Mouse (Mus musculus) MEL-GATA-1-ER (cell line): Measurements from ENCODE around the gene Pxk.
A peak's percentile ranks its signal among the peaks of the same experiment; 100 is the strongest.

ENCODE experiments used
- DNase-seq: peaks from one replicate; pipeline ENCODE4 v3.0.0-alpha.2; 2012; ENCODE audit warnings: low read depth; ENCODE audit errors: extremely low read depth

Pxk gene

GRCm38 (mm10) chr14:8192727-8193126, 94.7 kb downstream of the Pxk start:
- no peak for DNase-seq

GRCm38 (mm10) chr14:8200769-8201168, 102.8 kb downstream of the Pxk start:
- DNase-seq: no peak

DNA sequence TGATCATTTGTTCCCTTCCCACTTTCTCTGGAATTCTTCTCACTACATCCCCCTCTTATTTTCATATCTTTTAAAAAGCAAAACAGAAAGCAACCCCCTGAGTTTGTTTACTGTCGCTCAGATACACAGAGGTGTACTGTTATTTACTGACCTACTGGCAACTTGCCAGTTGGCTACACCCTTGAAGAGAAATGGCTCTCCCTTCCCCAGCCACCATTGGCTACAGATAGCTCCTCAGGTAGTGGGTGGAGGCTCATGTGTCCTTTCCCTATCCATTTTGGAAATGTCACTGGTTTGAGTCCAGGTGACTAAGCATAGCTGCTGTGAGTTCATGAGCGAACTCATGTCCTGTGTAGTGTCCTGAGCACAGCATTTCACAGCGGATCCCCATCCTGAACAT, 103.7 kb downstream of the Pxk start:
- no peak for DNase-seq

DNA sequence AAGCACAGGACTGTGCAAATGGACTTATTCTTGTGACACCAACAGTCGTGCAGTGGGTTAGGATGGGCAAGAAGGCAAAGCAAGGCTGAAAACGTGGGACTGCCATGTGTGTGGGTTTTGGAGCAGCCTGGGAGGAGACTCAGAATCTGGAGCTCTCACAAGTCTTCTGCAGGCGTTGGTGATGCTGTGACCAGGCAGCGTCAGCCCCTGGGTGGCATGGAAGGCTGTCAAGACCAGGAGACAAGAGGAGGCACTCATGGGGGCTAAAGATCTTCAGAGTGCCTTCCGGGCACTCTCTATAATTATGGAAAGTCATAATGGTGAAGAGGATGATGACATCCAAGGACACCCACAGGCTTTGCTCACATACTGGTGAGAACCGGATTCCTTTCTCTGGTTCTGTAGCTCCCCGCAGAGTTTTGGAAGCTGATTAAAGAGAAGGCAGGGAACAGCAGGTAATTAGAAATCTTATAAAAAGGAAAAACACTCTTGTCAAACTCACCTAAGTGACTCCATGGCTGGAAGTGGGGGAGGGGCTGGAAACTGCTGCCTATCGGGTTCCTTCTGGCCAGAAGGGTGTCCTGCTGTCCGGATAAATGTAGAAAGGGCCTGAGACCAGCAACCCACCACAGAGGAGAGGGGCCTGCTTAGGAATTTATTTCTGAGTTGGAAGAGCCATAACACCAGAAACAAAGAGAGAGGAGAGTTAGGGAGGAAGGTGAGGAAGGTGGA, 108.3 kb downstream of the Pxk start:
- DNase-seq: no peak

GRCm38 (mm10) chr14:8207105-8207504, 109.1 kb downstream of the Pxk start:
- no peak for DNase-seq

DNA sequence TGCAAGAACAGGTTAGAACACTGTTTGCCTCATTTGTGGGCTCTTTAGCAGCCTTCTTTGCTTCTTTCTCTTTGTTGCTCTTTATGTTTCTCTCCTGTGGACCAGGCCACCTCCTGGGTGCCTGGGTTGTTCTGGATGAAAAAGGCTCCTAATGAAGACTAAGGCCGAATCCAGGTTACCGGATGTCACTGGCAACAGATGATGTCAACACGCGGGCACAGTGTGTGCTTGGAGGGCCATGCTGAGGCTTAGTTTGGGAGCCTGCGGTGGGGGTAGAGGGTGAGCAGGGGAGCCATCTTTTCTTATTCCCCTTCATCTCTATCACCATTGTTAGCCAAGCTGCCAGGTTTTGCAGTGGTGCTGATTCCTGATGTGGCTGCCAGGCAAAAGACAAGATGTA, 109.5 kb downstream of the Pxk start:
- no peak for DNase-seq

- DNase-seq: no peak
Measured at GRCm38 (mm10) chr14:8208876-8209275, 110.9 kb downstream of the Pxk start.

DNA sequence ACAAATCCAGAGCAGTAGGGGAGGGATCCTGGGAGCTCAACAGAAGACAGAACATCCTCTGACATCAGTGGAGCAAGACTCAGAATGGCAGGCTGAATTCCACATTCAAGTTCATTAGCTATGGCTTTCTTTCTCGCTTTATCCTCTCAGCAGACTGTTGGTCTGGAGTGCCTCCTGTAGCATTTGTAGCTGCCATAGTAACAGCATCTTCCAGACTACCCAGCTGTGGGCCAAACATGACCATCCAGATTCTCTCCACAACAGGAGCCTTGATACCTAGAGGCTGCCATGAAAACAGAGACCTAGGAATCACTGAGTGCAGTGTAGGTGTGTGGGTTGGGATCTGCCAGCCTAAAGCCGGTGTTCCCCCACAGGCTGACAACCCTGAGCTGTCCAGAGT, 111.9 kb downstream of the Pxk start:
- DNase-seq: no peak

GRCm38 (mm10) chr14:8212996-8213395, 115.0 kb downstream of the Pxk start:
- DNase-seq: no peak

GRCm38 (mm10) chr14:8213803-8214224, 115.8 kb downstream of the Pxk start, which contains the start of gene Kctd6:
Gene Kctd6 (plus strand): TSS chr14:8214140.
- peak; percentile 69 for DNase-seq
